Mouse (Mus musculus): ENCODE measurements around the gene Pts.

- TF ChIP-seq GATA1 (IDR thresholded peaks at IDR 0.05; ENCODE audit: low read depth, low read length) (no peak), EP300 (IDR thresholded peaks at IDR 0.05; ENCODE audit: low read depth in 1 of 2, low read length in 2 of 2) (no peak), ELF1 (IDR thresholded peaks at IDR 0.05; ENCODE audit: low read depth, low read length) (no peak), CTCF (IDR thresholded peaks at IDR 0.05 in 2 of 3, conservative IDR thresholded peaks at IDR 0.05 in 1 of 3; ENCODE audit: control insufficient read depth in 1 of 3, insufficient read depth in 1 of 3, low read depth in 2 of 3, low read length in 3 of 3, poor library complexity in 1 of 3, severe bottlenecking in 1 of 3) (no peak), JUND (IDR thresholded peaks at IDR 0.05; ENCODE audit: low read depth, low read length) (no peak), HCFC1 (IDR thresholded peaks at IDR 0.05; ENCODE audit: low read depth, low read length) (no peak), KAT2A (conservative IDR thresholded peaks at IDR 0.05; ENCODE audit: low read depth, low read length) (no peak), USF2 (IDR thresholded peaks at IDR 0.05; ENCODE audit: borderline replicate concordance in 1 of 2, insufficient read depth in 1 of 2, low read depth in 1 of 2, low read length in 2 of 2) (no peak), POLR2A (IDR thresholded peaks at IDR 0.05; ENCODE audit: control insufficient read depth in 1 of 2, insufficient read depth in 1 of 2, low read depth in 1 of 2, low read length in 2 of 2, poor library complexity in 1 of 2) (no peak), TCF12 (IDR thresholded peaks at IDR 0.05; ENCODE audit: low read depth, low read length) (no peak)
These were observed 36.6 kb upstream of the Pts start for GRCm38 (mm10) chr9:50565173-50565572.

Data from MEL (cell line).